Mouse (Mus musculus) heart, adult 18-20 months (tissue): ENCODE measurements around the gene Serpinb1c. TPM values are rescaled to one million over a fixed set of nuclear protein-coding genes. Genes with fewer than 3 reads are reported as not detected.
"Not testable (repeated sequence)": the region's sequence is repeated elsewhere in the genome, so short reads cannot be mapped to it uniquely, and the experiment has no call there.

Source experiments
- DNase-seq, 2 experiments: peaks; one replicate each; pipeline ENCODE4 v3.0.0; 2021 to 2022; ENCODE audit warnings: mixed read lengths in 1 of 2
- long read RNA-seq, 2 experiments: library from polyadenylated mRNA; stranded (forward); transcript quantifications; one replicate each; pipeline ENCODE4 v2.0.0; 2021
- total RNA-seq, 2 experiments: library from RNA; stranded (reverse); gene quantifications; 2 replicates each; pipeline ENCODE4 v1.2.3; 2021

Gene Serpinb1c
- total RNA-seq: 1 to 10 TPM; 1.3 to 3.5 TPM
- long read RNA-seq, experiment 1: 0 reads
- long read RNA-seq, experiment 2: 0 reads

DNA sequence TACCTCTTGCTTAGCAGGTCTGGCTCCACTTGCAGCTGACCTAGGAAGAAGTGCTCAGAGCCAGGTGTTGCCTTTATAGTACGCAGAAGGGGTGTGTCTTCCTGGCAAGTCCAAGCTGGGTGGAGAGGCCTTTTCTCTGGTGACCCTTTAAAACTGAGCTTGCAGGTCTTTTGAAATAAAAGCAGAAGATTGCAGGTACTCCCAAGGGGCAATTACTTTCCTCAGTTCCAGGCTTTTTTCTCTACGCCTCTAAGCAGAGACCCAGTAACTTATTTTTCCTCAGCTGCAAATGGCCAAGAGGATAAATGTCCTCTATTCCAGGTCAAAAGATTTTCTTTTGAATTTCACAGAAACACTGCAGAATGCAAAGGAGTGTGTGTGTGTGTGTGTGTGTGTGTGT is at the start of gene Serpinb1c:
Serpinb1c (minus strand) TSS at position 101 of the 400 bp plus-strand sequence.
- no peak for DNase-seq

DNA sequence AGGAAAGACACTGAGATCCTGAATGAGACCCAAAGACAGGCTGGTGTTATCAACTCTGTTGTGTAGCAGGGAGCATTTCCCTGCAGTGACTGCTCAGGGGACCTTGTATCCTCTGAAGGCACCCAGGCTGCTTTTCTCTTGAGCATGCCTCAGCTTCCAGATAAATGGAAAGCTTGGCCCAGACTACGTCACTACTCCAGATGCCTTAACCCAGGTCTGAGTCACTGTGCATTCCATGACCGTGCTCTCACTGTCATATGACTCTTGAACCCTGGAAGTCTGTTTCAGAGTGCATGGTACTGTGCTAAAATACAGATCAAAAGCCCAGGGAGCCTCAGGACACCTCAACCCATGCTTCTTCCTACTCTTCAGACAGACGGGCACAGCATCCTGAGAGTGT is 41.2 kb upstream of the Serpinb1c start:
- peak in 1 of 2 experiments; percentile 40 for DNase-seq

DNA sequence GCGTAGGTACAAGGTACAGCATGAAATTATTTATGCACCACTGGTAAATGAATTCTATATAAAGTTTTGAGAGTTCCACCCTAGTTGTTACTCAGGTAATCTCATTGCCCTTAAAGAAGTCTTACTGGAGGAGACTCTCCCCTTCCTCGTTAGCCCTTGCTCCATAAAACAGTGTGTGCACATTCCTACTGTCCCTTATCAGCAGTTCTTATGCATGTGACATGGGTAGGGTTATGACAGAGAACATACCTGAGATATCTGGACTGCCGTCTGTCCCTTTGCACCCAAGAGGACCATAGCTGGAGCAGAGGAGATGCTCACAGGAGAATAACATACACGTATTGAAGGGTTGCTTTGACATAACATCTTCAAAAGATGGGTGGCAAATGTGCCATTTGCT is 40.3 kb upstream of the Serpinb1c start:
- DNase-seq: not testable (repeated sequence)

DNA sequence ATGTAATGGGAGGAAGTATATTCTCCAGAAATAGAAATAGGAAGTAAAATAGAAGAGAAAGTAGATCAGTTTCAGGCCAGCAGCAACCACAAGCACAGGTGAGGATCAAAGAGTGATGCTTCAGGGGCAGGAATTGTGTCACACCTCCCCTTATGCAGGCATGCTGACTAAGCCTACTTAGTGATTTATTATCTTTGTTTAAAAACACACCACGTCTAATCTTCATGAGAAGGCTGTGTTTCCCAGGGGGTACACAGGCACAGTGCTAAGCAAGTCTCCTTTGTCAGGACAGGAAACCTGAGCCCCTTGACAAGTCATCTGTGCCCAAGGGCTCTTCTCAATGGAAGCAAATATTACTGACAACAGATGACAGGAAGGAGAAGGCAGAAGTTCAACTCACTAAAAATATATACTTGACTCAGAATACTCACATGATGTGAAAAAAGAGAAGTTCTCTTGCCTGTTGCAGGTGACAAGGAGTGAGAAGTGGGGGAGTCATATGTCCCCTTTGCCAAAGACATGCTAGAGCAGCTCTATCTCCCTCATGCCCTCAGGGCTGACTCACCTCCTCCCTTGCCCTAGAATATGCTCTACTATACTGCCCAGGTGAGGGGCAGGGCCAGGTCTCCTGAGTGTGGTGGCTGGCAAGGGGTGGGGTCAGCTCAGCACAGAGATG is 36.8 kb upstream of the Serpinb1c start:
- no peak for DNase-seq

DNA sequence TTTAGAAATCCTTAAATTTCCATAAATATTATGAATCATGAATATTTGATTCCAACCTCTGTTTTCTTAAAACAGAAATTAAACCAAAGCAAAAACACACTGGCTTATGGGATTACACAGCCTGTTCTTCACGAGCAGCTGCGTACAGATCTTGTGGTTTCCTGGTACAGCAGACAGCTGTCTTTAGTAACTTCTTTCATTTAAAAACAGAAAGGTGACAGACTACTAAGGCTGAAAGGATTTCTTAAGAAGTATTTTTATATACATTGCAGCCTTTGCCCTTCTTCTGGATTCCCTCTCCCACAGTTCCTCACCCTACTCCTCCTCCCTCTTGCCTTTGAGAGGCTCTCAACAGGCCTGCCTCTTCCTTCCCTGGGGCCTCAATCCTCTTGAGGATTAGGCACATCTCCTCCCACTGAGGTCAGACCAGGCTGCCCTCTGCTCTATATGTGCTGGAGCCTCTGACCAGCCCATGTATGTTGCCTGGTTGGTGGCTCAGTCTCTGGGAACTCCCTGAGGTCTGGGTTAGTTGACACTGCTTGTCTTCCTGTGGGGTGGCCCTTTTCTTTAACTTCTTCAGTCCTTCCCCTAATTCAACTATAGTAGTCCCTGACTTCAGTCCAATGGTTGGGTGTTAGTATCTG is 31.2 kb upstream of the Serpinb1c start:
- DNase-seq: no peak

DNA sequence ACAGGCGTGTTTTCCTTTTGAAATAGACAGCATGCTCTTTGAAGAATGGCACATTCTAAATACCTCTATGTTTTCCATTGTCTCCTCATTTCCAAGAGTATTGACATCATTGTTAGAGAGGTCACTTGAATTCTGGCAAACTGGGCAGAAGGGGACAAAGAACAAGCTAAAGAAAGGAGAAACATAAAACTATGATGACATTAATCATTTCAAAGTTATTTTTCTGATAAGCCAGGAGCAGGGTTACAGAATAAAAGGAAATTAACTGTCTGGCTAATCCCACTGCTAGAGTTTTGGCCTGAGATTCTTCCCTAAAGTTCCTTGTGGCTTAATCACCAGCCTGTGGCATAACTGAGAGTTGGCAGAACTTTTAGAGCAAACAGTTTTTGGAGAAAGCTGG is 29.2 kb upstream of the Serpinb1c start:
- DNase-seq: no peak

DNA sequence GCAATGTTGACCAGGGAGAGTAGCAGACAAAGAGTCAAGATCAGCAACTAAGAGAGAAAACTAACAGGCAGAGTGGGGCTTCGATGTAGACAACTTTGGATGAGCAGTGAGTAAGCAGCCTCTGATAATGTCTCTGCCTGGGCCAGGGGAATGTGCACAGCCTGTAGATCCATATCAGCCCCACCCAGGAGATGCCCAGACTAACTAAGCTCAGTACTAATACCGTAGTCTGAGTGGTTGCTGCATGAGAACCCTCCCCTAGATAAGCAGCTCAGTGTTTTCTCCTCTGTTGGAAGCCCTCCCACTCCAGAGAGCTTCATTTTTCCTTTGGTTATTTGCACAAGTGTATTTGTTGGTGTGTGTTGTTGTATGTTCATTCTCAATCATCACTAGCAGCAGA is 28.6 kb upstream of the Serpinb1c start:
- DNase-seq: no peak

DNA sequence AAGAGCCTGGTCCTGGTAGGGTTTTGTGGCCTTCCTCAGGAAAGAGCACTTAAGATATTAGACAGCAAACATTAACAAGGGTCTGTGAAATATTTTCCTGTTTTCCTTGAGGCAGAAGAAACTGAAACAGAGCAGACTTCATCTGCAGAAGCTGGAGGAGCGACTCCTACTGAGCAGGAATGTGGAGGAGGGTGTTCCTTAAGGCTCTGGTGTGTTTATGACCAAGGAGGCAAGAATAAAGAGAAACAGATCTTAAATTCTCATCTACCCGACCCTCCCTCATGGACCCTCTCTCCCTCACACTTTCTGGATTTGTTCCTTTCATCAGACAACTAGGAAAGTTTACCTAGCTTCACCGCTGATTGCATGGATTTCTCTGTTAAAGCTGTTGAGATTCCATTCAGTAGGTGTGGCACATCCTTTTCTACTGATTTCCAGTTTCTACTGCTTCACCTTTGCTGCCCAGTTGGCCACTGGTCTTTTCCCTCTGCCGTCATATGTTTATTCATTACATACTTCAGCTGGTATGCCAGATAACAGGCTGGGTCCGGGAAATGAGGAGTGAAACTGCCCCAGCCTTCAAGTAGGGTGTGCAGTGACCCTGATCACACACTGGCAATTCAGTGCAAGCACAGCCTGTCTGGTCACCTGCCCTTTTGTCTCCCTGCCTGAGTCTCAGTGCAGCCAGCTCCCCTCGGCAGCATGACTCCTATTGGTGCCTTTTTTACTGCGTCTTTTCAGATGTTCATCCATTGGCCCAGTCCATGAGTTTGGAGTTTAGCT is 26.8 kb upstream of the Serpinb1c start:
- peak; percentile 69 to 84 for DNase-seq

DNA sequence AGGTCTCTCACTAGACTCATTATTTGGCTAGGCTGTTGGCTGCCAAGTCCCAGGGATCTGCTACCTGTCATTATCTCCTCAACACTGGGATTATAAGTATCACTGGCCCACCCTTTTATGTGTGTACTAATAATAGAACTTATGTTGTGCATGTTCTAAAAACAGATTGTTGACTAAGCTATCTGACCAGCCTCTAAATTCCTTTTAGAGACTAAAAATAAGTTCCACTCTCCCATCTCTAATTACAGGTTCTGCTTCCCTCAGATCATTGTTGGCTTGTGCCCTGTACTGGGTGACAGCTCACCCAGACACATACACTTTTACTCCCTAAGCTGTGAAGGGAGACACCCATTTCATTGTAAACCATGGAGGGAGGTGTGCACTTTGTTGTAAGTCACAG is 24.6 kb upstream of the Serpinb1c start:
- peak; percentile 62 to 66 for DNase-seq

DNA sequence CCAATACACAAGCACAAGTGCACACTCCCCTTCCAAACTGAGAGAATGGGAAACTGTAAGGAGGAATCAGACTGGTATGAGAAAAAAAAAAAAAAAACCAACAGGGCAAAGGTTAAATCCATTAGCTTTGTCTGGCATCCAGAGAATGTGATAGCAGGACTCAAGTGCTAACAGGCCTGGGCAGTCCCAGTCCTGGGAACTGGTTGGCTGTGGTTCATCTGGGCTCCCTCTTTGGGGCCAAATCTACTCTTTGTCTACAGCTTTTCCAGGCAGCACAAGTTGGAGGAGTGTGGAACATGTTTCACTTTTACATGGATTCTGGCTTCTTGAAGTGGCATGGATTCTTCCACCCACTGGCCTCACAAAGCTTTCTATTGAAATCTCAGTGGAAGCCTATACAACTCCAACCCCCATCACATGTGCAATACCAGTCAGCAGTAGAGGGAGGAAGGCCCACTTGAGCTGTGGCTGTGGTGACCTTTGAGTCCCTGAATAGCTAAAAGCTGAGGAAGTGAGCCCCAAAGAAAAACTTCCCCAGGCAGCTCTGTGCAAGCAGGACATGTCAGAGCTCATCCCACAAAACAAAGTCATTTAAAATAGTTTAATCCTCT is 14.9 kb upstream of the Serpinb1c start:
- peak; percentile 43 to 53 for DNase-seq

DNA sequence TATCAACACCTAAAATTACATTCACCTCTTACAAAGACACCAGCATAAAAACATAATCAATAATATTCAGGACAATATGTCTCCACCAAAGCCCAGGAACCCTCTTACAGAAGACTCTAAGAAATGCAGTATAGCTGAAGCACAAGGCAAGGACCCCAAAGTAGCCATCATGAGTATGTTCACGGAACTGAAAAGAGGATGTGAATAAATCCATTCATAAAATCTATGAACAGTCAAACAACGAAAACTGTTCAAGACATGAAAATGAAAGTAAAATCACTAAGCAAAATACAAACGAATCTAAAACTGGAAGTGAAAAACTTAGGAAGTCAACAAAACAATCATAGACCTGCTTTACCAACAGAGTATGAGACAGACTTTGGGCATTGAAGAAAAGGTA is 10.2 kb upstream of the Serpinb1c start:
- DNase-seq: no peak

DNA sequence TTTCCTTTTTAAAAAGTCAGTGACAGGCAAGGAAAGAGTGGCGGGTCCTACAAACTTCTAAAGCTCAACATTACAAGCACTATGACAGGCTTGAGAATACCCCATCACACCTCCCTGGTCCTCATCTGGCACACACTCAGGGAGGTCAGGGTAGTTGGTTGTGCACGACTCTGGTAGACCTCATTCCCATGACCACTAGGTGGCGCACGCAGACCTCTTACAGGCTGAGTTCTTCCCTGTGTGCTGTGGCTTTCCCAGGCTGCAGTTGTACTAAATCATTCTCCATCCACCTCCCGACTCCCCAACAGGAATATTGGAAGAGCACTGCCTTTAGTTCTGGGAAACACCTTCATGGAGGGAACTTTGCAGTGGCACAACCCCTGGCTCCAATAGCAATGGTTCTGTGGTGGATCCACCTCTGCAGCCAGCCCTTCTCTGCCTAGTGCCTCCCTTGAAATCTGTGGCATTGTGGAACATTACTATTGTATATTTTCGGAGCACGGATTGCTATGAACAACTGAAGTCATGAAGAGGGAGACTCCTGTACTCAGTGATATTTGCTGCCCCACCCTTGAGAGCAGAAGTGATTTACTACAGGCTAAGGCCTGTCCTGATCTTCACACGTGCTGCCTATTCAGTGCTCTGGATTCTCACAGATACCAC is 5.3 kb upstream of the Serpinb1c start:
- peak; percentile 89 to 98 for DNase-seq

DNA sequence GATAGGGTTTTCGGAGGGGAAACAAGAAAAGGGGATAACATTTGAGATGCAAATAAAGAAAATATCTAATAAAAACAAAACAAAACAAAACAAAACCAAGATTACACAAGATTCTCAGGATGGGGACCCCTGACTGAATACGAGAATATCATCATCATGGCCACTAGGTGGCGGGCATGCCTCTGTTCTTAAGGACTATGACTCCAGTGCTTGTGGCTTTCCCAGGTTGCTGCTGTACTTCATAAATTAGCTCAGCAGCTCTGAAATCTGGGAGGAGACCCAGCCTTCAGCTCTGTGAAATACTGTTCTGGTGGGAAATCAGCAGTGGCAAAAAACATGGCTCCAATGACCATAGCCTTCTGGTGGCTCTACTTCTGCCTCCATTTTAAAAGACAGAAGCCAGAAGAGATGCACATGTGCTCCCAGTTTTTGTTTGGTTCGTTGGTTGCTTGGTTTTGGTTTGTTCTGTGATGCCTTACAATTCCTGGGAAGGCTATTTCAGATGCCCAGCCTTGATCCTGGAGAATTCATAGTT is 4.5 kb upstream of the Serpinb1c start:
- peak; percentile 64 to 78 for DNase-seq

DNA sequence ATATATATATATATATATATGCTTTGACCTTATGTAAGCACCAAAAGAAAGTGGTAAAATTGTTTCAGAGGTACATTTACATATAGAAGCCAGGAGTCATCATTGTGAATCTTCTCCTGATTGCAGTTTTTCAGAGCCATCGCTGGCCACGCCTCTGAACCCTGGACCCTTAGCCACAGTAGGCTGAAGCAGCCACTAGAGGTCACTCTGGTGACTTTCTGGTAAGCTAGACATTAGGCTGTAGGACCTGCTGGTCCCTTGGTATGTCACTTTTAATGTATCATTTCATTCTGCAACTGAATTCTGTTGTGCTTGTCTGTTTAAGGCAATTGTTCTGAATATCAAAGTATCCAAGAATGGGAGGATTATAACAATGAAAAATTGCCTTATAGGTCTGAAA is 2.6 kb upstream of the Serpinb1c start:
- peak; percentile 38 to 53 for DNase-seq

DNA sequence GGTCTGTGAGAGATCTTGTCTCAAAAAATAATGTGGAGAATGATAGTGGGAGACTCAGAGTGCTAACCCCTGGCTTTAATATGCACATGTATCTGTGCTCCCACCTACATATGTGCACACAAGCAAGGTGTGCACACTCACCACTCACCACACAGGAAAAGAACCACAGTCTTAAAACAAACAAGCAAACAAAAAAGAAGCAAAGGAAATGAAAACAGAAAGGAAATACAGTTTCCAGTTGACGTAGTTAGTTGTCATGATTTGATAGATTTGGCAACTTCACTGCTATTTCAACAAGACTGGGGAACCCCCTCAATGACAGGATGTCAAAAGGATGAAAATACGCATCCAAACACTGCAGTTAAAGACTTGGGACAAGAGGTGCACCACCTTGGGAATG is 1.1 kb upstream of the Serpinb1c start:
- DNase-seq: not testable (repeated sequence)

DNA sequence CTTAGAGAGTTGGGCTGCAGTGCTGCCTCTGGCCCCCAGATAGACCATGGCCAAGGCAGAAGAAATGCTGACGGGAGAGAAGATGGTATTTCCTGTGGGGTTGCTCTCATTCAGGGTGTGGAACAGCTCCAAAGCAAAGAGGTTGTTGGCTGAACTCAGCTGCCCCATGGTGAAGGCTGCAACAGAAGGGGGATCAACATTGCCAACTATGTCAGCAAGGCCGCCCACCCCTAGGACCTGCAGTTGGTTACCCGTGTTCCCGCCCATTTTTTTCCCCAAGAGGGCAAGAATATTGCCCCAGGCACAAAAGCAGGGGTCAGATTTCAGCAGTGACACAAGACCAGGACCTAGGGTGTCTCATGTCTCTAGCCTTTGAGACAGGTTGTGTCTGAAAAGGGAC is 1.1 kb downstream of the Serpinb1c start:
- DNase-seq: no peak

DNA sequence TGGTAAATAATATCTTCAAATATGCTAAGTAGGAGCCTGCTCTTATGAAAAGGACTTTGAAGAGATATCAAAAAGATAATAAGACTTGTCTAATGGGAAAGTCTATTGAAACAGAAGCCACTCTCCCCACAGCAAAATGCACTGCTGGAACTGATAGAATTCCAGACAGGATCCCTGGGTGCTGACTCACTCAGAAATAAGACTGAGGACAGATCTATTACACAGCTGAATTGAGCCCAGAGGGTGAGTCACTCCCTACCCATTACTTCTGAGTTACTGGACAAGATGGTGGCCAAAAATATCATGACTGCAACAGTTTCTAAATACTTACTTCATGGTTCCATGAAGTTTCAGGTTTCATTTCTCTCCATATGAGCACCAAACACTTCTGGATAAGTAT is 13.3 kb downstream of the Serpinb1c start:
- DNase-seq: no peak

DNA sequence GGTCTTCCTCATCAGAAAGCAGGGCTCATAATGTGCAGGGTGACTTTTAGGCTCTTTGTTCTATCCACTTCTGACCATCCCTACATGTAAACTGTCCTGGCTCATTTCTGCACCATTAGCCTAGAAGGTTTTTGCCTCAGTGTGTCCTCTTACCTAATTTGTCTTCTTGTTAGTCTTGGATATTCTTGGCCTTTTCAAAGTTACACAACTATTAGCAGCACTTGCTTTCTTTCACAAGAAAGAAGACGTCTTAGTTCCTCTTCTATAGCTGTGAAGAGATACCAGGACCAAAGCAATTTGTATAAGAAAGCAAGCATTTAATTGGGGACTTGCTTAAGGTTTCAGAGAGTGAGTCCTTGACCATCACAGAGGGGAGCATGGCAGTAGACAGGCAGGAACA is 24.1 kb downstream of the Serpinb1c start:
- no peak for DNase-seq

DNA sequence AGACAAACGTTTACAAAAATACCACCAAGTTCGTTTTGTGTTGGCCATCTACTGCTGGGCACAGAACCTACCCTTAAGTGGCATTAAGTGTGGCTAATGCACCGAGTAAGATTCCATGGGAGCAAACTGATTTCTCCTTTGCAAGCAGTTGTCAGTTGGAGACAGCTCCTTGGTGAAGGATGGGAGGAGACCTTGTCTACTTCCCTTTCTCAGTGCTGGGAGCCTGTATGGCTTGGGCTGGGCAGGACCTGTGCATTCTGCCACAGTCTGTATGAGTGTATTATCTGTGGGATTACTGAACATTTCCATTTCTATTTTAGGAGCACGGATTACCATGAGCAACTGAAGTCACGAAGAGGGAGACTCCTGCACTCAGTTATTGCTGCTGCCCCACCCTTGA is 29.2 kb downstream of the Serpinb1c start:
- no peak for DNase-seq

DNA sequence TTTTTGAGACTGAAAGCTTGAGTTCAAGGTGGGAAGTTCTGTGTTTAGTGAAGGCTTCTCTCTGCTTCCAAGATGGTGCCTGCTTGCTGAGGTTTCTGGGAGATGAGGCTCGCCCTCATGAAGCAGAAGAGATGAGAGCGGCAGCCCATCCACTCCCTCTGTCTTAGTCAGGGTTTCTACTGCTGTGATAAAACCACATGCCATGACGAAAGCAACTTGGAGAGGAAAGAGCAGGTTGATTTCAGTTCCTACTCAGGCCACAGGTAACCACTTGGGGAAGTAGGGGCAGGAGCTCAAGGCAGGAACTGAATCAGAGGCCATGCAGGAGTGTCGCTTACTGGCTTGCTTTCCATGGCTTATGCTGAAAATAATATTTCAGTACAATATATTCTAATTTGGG is 29.8 kb downstream of the Serpinb1c start:
- DNase-seq: not testable (repeated sequence)

DNA sequence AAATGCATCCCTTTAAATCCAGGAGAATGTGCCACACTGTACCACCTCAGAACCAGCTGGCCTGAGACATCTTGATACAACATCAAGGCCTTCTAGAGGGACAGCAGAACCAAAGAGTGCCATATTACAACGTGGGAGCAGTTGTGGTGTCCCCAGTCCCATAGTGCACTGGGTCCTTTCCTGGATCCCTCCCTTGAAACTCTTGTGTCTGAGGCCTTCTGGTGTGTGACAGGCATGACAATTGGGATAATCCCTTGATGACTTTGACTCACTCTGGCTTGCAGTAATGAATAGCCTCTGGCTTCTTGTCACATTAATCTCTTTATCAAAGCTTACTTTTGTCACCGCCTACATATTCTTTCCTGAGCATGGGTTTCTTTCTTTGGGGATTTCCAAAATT is 31.0 kb downstream of the Serpinb1c start:
- DNase-seq: no peak

DNA sequence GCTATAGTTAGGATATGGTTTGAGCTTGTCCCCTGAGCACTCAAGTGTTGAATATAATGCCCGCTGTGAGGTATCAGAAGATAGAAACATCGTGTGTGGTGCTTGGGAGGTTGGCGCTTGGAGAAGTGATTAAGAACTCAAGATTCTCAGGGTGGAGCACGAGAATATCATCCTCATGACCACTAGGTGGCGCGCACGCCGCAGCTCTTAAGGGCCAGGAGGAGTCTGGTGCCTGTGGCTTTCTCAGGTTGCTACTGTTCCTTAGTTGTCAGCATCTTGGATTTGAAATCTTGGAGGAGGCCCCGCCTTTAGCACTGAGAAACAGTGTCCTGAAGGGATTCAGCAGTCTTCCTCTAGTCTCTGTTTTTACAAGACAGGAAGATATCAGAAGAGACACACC is 31.5 kb downstream of the Serpinb1c start:
- DNase-seq: peak; percentile 55 to 85
